Mouse (Mus musculus) ES-E14 (cell line): ENCODE results near the gene Mycbpap. TPM values are rescaled to one million over a fixed set of nuclear protein-coding genes. Genes with fewer than 3 reads are reported as not detected.

Experiments
- DNase-seq: peaks from one replicate; pipeline ENCODE4 v3.0.0-alpha.2; 2013; ENCODE audit warnings: low read depth, low spot score
- H3K27ac ChIP-seq: 2 replicates; pipeline ENCODE4 v1.5.1; 2012; ENCODE audit warnings: low read depth, mild to moderate bottlenecking, low read length, moderate library complexity, mixed read lengths; ENCODE audit not compliant: poor library complexity, insufficient read depth, severe bottlenecking
- H3K36me3 ChIP-seq: 2 replicates; pipeline ENCODE4 v1.6.1; 2012; ENCODE audit warnings: mild to moderate bottlenecking, low read length, moderate library complexity, mixed read lengths; ENCODE audit not compliant: control insufficient read depth, poor library complexity, insufficient read depth, severe bottlenecking
- H3K4me1 ChIP-seq, 2 experiments: fragments of 150-350 bp in 1 of 2; sonication (generic) in 1 of 2; 2 replicates each; pipeline ENCODE4 v1.6.1; 2012; ENCODE audit warnings: low read length in 2 of 2, mild to moderate bottlenecking in 1 of 2, mixed read lengths in 1 of 2; ENCODE audit not compliant: control insufficient read depth in 2 of 2, insufficient read depth in 2 of 2, poor library complexity in 1 of 2
- H3K4me3 ChIP-seq, 2 experiments: fragments of 150-350 bp in 1 of 2; sonication (generic) in 1 of 2; 2 replicates each; pipeline ENCODE4 v1.5.1; 2012; ENCODE audit warnings: low read length in 2 of 2, low read depth in 1 of 2, mild to moderate bottlenecking in 1 of 2, mixed read lengths in 1 of 2; ENCODE audit not compliant: insufficient read depth in 1 of 2, poor library complexity in 1 of 2, severe bottlenecking in 1 of 2
- H3K9ac ChIP-seq: 2 replicates; pipeline ENCODE4 v1.6.1; 2012; ENCODE audit warnings: low read depth, mild to moderate bottlenecking, low read length, mixed read lengths; ENCODE audit not compliant: poor library complexity, insufficient read depth, severe bottlenecking
- H3K9me3 ChIP-seq: fragments of 150-350 bp; sonication (generic); 2 replicates; pipeline ENCODE4 v1.6.1; 2012; ENCODE audit warnings: low read depth, mild to moderate bottlenecking, low read length; ENCODE audit not compliant: control insufficient read depth, insufficient read depth
- CHD2 ChIP-seq: IDR thresholded peaks from 2 replicates; pipeline ENCODE4 v1.6.1; 2014; ENCODE audit warnings: mild to moderate bottlenecking, low read depth, low read length, inconsistent platforms
- HCFC1 ChIP-seq: IDR thresholded peaks from 2 replicates; pipeline ENCODE4 v1.6.1; 2012; ENCODE audit warnings: low read length, inconsistent platforms, borderline replicate concordance; ENCODE audit not compliant: insufficient read depth
- MAFK ChIP-seq: IDR thresholded peaks from 2 replicates; pipeline ENCODE4 v1.6.1; 2014; ENCODE audit warnings: mild to moderate bottlenecking, low read depth, low read length, inconsistent platforms; ENCODE audit not compliant: insufficient read depth
- ZC3H11A ChIP-seq: IDR thresholded peaks from 2 replicates; pipeline ENCODE4 v1.6.1; 2012; ENCODE audit warnings: low read depth, mild to moderate bottlenecking, inconsistent platforms, low read length, borderline replicate concordance
- ZNF384 ChIP-seq: IDR thresholded peaks from 2 replicates; pipeline ENCODE4 v1.6.1; 2012; ENCODE audit warnings: low read depth, low read length, inconsistent platforms
- in situ Hi-C, 2 experiments: fragments of 600-800 bp; cut with MboI; formaldehyde crosslinking; loops; one replicate each; pipeline ENCODE4 v1.15.1; 2025; ENCODE audit warnings: low sequenced_read_pairs in 2 of 2, inconsistent platforms in 1 of 2; ENCODE audit not compliant: unreplicated experiment in 2 of 2
- total RNA-seq: library from RNA; depleted of rRNA; stranded (reverse); fragments of 300-350 nt; gene quantifications from 2 replicates; pipeline ENCODE4 v1.2.3, GENCODE M21; 2012

The Mycbpap gene
- total RNA-seq, 1 experiment, result 0.45 TPM

DNA sequence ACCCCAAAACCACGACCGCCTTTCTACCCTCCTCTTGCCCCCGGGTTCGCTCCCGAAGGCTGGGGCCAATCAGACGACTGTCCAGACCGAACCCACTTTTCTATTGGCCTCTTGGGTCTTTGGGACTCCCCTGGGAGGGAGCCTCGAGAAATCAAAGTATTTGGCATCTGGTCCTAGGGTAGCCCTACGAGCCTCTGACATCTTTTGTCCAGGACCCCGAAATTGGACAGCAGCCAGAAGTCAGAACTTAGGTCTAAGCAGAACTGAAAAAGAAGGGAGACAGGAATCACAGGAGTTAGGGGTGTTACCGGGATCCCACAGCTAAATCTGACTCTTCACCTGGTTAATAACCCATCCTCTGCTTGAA lies 47.0 kb downstream of the Mycbpap start:
- Histone ChIP-seq H3K9me3 (no peaks in the 10 kb centered on the region), H3K27ac (no peak overlapping the region), H3K4me1 (peaks cover 0 to 8% of the 10 kb centered on the region in 2 experiments; a peak in 3 of 4 replicates), H3K36me3 (no peaks in the 10 kb centered on the region), H3K4me3 (peak overlapping the region; percentile 64 to 88; a peak in 3 of 4 replicates), H3K9ac (no peak overlapping the region)
- TF ChIP-seq CHD2 (no peak), MAFK (no peak), ZNF384 (no peak), HCFC1 (no peak), ZC3H11A (no peak)
- no peak for DNase-seq
- in situ Hi-C loops, result no loop called here

DNA sequence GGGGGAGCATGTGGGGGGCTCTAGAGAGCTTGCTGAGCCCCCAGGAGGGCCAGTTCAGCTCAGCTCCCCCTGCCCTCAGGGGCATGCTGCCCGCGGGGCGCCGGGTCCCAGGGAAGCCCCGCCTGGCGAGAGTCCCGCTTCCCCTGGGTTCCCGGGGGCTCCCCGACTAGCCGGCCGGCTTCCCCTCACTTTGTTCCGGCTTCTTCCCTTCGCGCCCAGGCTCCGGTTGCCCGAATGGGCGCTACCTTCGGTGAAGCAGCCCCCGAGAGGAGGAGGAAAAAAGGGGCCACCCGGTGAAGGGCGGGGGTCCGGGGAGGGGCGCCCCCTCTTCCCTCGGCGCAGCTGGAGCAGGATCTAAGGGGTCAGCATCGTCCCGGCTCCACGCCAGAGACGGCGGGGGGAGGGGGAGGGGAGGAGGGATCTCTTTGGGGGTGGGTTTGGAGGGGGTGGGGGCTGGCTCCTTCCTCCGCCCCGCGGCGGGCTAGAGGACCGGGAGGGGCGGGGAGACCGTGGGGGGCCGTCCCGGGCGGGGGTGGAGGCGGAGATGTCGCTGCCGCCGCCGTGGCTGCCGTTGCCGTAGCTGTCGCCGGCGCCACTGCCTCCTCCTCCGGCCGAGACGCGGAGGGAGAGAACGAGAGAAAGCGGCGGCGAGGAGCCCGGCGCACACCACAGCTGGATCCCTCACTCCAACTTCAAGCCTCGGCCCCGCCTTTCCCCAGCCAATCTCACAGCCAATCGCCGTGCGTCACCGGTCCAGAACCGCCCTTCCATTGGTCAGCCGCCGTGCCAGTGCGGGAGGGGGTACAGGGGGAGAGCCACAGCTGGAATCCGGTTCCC lies 47.6 kb downstream of the Mycbpap start, which contains the start of gene Cacna1g:
Cacna1g (minus strand) TSS at position 492 of the 837 bp plus-strand sequence.
- Histone ChIP-seq H3K9me3 (no peaks in the 10 kb centered on the region), H3K4me1 (peaks cover 0 to 14% of the 10 kb centered on the region in 2 experiments; a peak in 3 of 4 replicates), H3K4me3 (peak within 1 kb of the TSS; percentile 64 to 88), H3K36me3 (no peaks in the 10 kb centered on the region), H3K9ac (peak within 1 kb of the TSS; percentile 68; the same call in 1 of the 2 replicates), H3K27ac (no peak within 1 kb of the TSS)
- TF ChIP-seq ZC3H11A, result no peak
- no peak for TF ChIP-seq CHD2
- TF ChIP-seq HCFC1, result no peak
- no peak for TF ChIP-seq MAFK
- no peak for TF ChIP-seq ZNF384
- peak; percentile 63 for DNase-seq
- in situ Hi-C loops, result no loop called here

DNA sequence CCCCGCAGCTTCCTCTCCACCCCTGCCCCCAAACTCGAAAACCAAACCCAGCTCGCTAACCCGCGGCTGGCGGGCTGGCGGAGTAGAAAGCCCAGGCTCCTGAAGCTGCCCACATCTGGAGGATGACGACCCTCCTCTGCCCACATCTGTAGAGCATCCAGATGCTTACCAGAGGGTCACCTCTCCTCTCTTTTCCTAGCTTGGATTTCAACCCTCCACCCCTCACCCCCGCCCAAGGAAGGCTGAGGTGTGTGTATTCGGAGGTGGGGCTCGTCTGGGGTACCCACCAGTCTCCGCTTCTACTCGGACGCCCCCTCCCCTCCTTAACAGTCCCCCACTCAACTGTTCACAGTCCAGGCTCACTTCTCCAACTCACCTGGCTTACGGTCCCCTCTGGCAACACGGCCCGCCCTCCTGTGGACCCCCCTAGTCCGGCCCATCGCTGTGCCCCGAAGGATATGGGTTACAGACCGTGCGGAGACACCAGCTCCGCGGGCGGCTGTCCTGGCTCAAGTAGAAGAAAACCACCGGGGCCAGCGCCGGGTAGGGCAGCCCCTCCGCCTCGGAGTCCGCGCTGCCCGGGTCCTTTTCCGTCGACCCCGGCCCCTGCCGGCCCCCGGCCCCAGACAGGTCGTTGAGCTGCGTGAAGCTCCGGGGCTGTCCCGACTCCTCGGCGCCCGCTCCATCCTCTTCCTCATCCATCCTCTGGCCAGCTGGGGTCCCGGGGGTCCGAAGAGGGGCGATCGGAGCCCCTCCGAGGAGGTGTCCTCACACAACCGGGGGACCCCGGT lies 48.4 kb downstream of the Mycbpap start:
- no peaks in the 10 kb centered on the region for H3K36me3 ChIP-seq
- DNase-seq, result no peak
- no peak for TF ChIP-seq CHD2
- TF ChIP-seq HCFC1, result no peak
- no peak for TF ChIP-seq ZC3H11A
- TF ChIP-seq MAFK, result no peak
- no peak for TF ChIP-seq ZNF384
- no peaks in the 10 kb centered on the region for H3K9me3 ChIP-seq
- no peak overlapping the region for H3K27ac ChIP-seq
- H3K4me3 ChIP-seq, result peak overlapping the region; percentile 64 to 88
- H3K9ac ChIP-seq, result peak overlapping the region; percentile 37; the same call in 1 of the 2 replicates
- in situ Hi-C loops, result no loop called here
- peaks cover 0 to 15% of the 10 kb centered on the region in 2 experiments; a peak in 3 of 4 replicates for H3K4me1 ChIP-seq

GRCm38 (mm10) chr11:94472585-94472915 lies 49.0 kb downstream of the Mycbpap start:
- H3K4me3 ChIP-seq, result peak overlapping the region; percentile 64 to 88; a peak in 3 of 4 replicates
- in situ Hi-C loops, result no loop called here
- no peak for DNase-seq
- no peak overlapping the region for H3K27ac ChIP-seq
- H3K9ac ChIP-seq, result no peak overlapping the region
- no peaks in the 10 kb centered on the region for H3K36me3 ChIP-seq
- peaks cover 0 to 17% of the 10 kb centered on the region in 2 experiments; a peak in 3 of 4 replicates for H3K4me1 ChIP-seq
- no peak for TF ChIP-seq MAFK
- no peak for TF ChIP-seq HCFC1
- TF ChIP-seq ZNF384, result no peak
- no peak for TF ChIP-seq CHD2
- no peak for TF ChIP-seq ZC3H11A
- H3K9me3 ChIP-seq, result no peaks in the 10 kb centered on the region
